In genomic region chr19:15983739-15984344, GRCm38 (mm10) we compare ENCODE assay signal across 10 mouse cellular contexts. TPM values are rescaled to one million over a fixed set of nuclear protein-coding genes. Genes with fewer than 3 reads are reported as not detected.
DNase-seq lines count a peak whose midpoint lies in the region; ATAC-seq and TF ChIP-seq lines count a peak whose summit lies in the region.
"Had no signal": no experiment of that assay in that cellular context is flagged by ENCODE, and none has a peak within 500 bp of the region (broad histone marks: within the 10 kb centered on the region; RNA-seq: fewer than 3 reads in every experiment).

No protein-coding gene starts in this region.

- peak overlapping the region; percentile 91 for H3K4me2 ChIP-seq in heart, embryonic 12.5 days
- peak overlapping the region; percentile 71 for H3K4me2 ChIP-seq in forebrain, embryonic 13.5 days
- H3K4me2 ChIP-seq in liver, postnatal 0 days (ENCODE audit: low read depth, low read length): peak overlapping the region; percentile 96

- no peak for DNase-seq in heart, adult 18-20 months
- no peak for DNase-seq in liver, postnatal 0 days
- DNase-seq in right cerebral cortex, postnatal 4 days: no peak
- DNase-seq in spleen, adult 18-20 months: no peak
- no peak for DNase-seq in natural killer cell, adult 2 months (ENCODE audit: low spot score in 2 of 2)
- DNase-seq: kidney, postnatal 36 days had no signal

- 55% methylated on average over 15 of the region's 15 CpGs for WGBS in heart, embryonic 12.5 days
- 42% methylated on average over 15 of the region's 15 CpGs for whole genome bisulfite sequencing in forebrain, embryonic 13.5 days
- WGBS in liver, postnatal 0 days (ENCODE audit: insufficient replicate concordance): 52% methylated on average over 15 of the region's 15 CpGs

- no peak for ATAC-seq in heart, embryonic 12.5 days (ENCODE audit: insufficient number of reproducible peaks, low FRiP score)
- ATAC-seq in forebrain, embryonic 13.5 days: 0 out of 2 replicates have a peak, but pooled peaks have one; percentile 32
- ATAC-seq in liver, postnatal 0 days: no peak

- no peak for TF ChIP-seq EP300 in liver, postnatal 0 days (IDR thresholded peaks at IDR 0.05; ENCODE audit: low read depth)

- no peaks in the 10 kb centered on the region for H3K9me3 ChIP-seq in heart, embryonic 12.5 days (replicated peaks)
- H3K9me3 ChIP-seq in E14TG2a.4 (ENCODE audit: low read length): no peaks in the 10 kb centered on the region
- no peaks in the 10 kb centered on the region for H3K9me3 ChIP-seq in forebrain, embryonic 13.5 days (replicated peaks)
- H3K9me3 ChIP-seq in liver, postnatal 0 days (ENCODE audit: low read length): no peaks in the 10 kb centered on the region

- H3K27me3 ChIP-seq in heart, embryonic 12.5 days (replicated peaks): no peaks in the 10 kb centered on the region
- H3K27me3 ChIP-seq in E14TG2a.4 (ENCODE audit: insufficient read depth, low read length): no peaks in the 10 kb centered on the region
- no peaks in the 10 kb centered on the region for H3K27me3 ChIP-seq in forebrain, embryonic 13.5 days
- no peaks in the 10 kb centered on the region for H3K27me3 ChIP-seq in liver, postnatal 0 days (ENCODE audit: insufficient read depth, low read length)
- H3K27me3 ChIP-seq: Patski had no signal

- H3K4me3 ChIP-seq in heart, embryonic 12.5 days: peak overlapping the region; percentile 76
- peak overlapping the region; percentile 97 for H3K4me3 ChIP-seq in E14TG2a.4 (replicated peaks; ENCODE audit: low read length)
- H3K4me3 ChIP-seq in forebrain, embryonic 13.5 days: peak overlapping the region; percentile 86
- peak overlapping the region; percentile 92 for H3K4me3 ChIP-seq in liver, postnatal 0 days (ENCODE audit: low read depth, low read length)

- TF ChIP-seq CTCF in E14TG2a.4 (conservative IDR thresholded peaks at IDR 0.05; ENCODE audit: low read length): no peak
- TF ChIP-seq CTCF in liver, postnatal 0 days (IDR thresholded peaks at IDR 0.05; ENCODE audit: low read depth): no peak

- no peak overlapping the region for H3K27ac ChIP-seq in heart, embryonic 12.5 days (ENCODE audit: poor library complexity, severe bottlenecking)
- H3K27ac ChIP-seq in forebrain, embryonic 13.5 days: peak overlapping the region; percentile 93
- no peak overlapping the region; the same call in 1 of the 2 replicates for H3K27ac ChIP-seq in liver, postnatal 0 days (ENCODE audit: low read depth)

- peak overlapping the region; percentile 85; the same call in 1 of the 2 replicates for H3K9ac ChIP-seq in heart, embryonic 12.5 days
- peak overlapping the region; percentile 96 for H3K9ac ChIP-seq in forebrain, embryonic 13.5 days
- peak overlapping the region; percentile 81 for H3K9ac ChIP-seq in liver, postnatal 0 days (replicated peaks)

- peaks cover 4% of the 10 kb centered on the region for H3K4me1 ChIP-seq in heart, embryonic 12.5 days (replicated peaks)
- peaks cover 38% of the 10 kb centered on the region for H3K4me1 ChIP-seq in E14TG2a.4 (replicated peaks; ENCODE audit: low read depth, low read length)
- peaks cover 35% of the 10 kb centered on the region for H3K4me1 ChIP-seq in forebrain, embryonic 13.5 days
- peaks cover 6% of the 10 kb centered on the region for H3K4me1 ChIP-seq in liver, postnatal 0 days (ENCODE audit: insufficient read depth)

- peaks cover 14% of the 10 kb centered on the region; the same call in 1 of the 2 replicates for H3K36me3 ChIP-seq in heart, embryonic 12.5 days
- peaks cover 44% of the 10 kb centered on the region for H3K36me3 ChIP-seq in E14TG2a.4 (ENCODE audit: insufficient read depth, low read length)
- peaks cover 17% of the 10 kb centered on the region for H3K36me3 ChIP-seq in forebrain, embryonic 13.5 days (ENCODE audit: poor library complexity, severe bottlenecking)
- H3K36me3 ChIP-seq in liver, postnatal 0 days (replicated peaks; ENCODE audit: insufficient read depth, low read length): peaks cover 3% of the 10 kb centered on the region

RNA-seq across cellular contexts. Expression of gene Cep78, which starts 0.9 kb away (rescaled TPM):
- 16.1 and 16.7 TPM in 2 replicates for polyA plus RNA-seq in heart, embryonic 12.5 days (2016; fragmentation: Nextera tagmentation; extraction: Ambion mirVana)
- total RNA-seq in heart, adult 18-20 months (2021): 1 to 10 TPM; 4.1 to 4.2 TPM
- polyA plus RNA-seq in forebrain, embryonic 13.5 days (2015; fragmentation: Nextera tagmentation; extraction: Ambion mirVana): 49.9 and 57.5 TPM in 2 replicates
- 3.8 and 4.8 TPM in 2 replicates for polyA plus RNA-seq in liver, postnatal 0 days (2015; fragmentation: Nextera tagmentation; extraction: Ambion mirVana)

RNA-seq across cellular contexts. Expression of gene Psat1, which starts 36.7 kb away (rescaled TPM):
- 49.8 and 53.0 TPM in 2 replicates for polyA plus RNA-seq in heart, embryonic 12.5 days (2016; fragmentation: Nextera tagmentation; extraction: Ambion mirVana)
- 1 to 10 TPM; 3.7 to 4.2 TPM for total RNA-seq in heart, adult 18-20 months (2021)
- polyA plus RNA-seq in forebrain, embryonic 13.5 days (2015; fragmentation: Nextera tagmentation; extraction: Ambion mirVana): 178 and 188 TPM in 2 replicates
- polyA plus RNA-seq in liver, postnatal 0 days (2015; fragmentation: Nextera tagmentation; extraction: Ambion mirVana): 40.7 and 57.3 TPM in 2 replicates
